Mouse (Mus musculus) lung, postnatal 0 days (tissue): ENCODE results near the gene Zfp106.

Source experiments
- CTCF ChIP-seq: IDR thresholded peaks from 2 replicates; pipeline ENCODE4 v1.5.1; 2016; ENCODE audit warnings: antibody characterized with exemption, mild to moderate bottlenecking
- EP300 ChIP-seq: IDR thresholded peaks from 2 replicates; pipeline ENCODE4 v1.6.1; 2016; ENCODE audit warnings: antibody characterized with exemption, mild to moderate bottlenecking, control low read depth

DNA sequence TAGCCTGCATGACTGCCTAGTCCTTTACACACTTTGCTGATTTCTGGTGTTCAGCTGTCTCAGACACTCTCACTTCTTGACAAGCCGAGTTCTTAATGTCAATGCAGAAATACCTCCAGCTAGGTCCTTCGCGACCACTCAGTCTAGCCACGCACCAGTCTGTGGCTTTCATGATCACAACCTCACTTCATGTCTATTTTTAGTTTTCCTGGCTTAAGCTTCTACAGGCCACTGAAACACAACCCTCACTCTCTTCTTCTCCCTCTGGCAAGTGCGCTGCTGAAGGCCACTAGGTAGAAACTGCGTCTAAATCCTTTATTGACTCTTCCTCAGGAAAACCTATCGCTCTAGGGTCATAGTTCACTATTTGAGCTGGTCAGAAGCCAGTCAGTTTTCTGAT is 100.3 kb downstream of the Zfp106 start:
- no peak for TF ChIP-seq CTCF
- TF ChIP-seq EP300, result no peak
